Mouse (Mus musculus): ENCODE data around the gene Tspyl3. TPM values are rescaled to one million over a fixed set of nuclear protein-coding genes. Genes with fewer than 3 reads are reported as not detected.
"Not testable (repeated sequence)": the region's sequence is repeated elsewhere in the genome, so short reads cannot be mapped to it uniquely, and the experiment has no call there.

Gene Tspyl3
- 4.8 and 5.6 TPM in 2 replicates for polyA plus RNA-seq (2014; fragmentation: Nextera tagmentation; extraction: Ambion mirVana)

- H3K4me3 ChIP-seq (ENCODE audit: low read depth, low read length), result peak within 1 kb of the TSS; percentile 52
- peak within 1 kb of the TSS; percentile 72 for H3K4me2 ChIP-seq
- ATAC-seq (replicated peaks; ENCODE audit: insufficient number of reproducible peaks, low FRiP score, low TSS enrichment), result no peak
- H3K27ac ChIP-seq (ENCODE audit: low read depth, low read length), result peak within 1 kb of the TSS; percentile 31; the same call in 1 of the 2 replicates
- no peaks in the 10 kb centered on the region for H3K27me3 ChIP-seq (ENCODE audit: control insufficient read depth, insufficient read depth, low read length)
- H3K9me3 ChIP-seq (replicated peaks; ENCODE audit: control insufficient read depth, low read length), result no peaks in the 10 kb centered on the region
- peaks cover 19% of the 10 kb centered on the region for H3K4me1 ChIP-seq (ENCODE audit: control insufficient read depth, insufficient read depth, low read length)
- H3K9ac ChIP-seq (ENCODE audit: low read depth, low read length), result peak within 1 kb of the TSS; percentile 71
- WGBS (ENCODE audit: insufficient replicate concordance), result under 1% methylated on average over 31 of the region's 31 CpGs
- H3K36me3 ChIP-seq (ENCODE audit: control insufficient read depth, insufficient read depth, low read length), result peaks cover 5% of the 10 kb centered on the region
Observed at GRCm38 (mm10) chr2:153224946-153225594, at the start of gene Tspyl3. Gene Tspyl3 (minus strand): TSS chr2:153225441.

- Histone ChIP-seq H3K4me2 (no peak overlapping the region), H3K36me3 (ENCODE audit: control insufficient read depth, insufficient read depth, low read length) (no peaks in the 10 kb centered on the region), H3K27me3 (ENCODE audit: control insufficient read depth, insufficient read depth, low read length) (no peaks in the 10 kb centered on the region), H3K4me1 (ENCODE audit: control insufficient read depth, insufficient read depth, low read length) (no peaks in the 10 kb centered on the region), H3K4me3 (ENCODE audit: low read depth, low read length) (no peak overlapping the region), H3K9me3 (replicated peaks; ENCODE audit: control insufficient read depth, low read length) (no peaks in the 10 kb centered on the region), H3K9ac (ENCODE audit: low read depth, low read length) (no peak overlapping the region), H3K27ac (ENCODE audit: low read depth, low read length) (no peak overlapping the region)
- 81% methylated on average over 6 of the region's 6 CpGs for WGBS (ENCODE audit: insufficient replicate concordance)
- ATAC-seq (replicated peaks; ENCODE audit: insufficient number of reproducible peaks, low FRiP score, low TSS enrichment), result peak; percentile 52
Observed at GRCm38 (mm10) chr2:153274919-153275247, 49.6 kb upstream of the Tspyl3 start.

GRCm38 (mm10) chr2:153274200-153274918, 49.1 kb upstream of the Tspyl3 start:
- H3K27me3 ChIP-seq (ENCODE audit: control insufficient read depth, insufficient read depth, low read length); H3K9me3 ChIP-seq (replicated peaks; ENCODE audit: control insufficient read depth, low read length); H3K4me2 ChIP-seq; H3K9ac ChIP-seq (ENCODE audit: low read depth, low read length); H3K4me3 ChIP-seq (ENCODE audit: low read depth, low read length); H3K27ac ChIP-seq (ENCODE audit: low read depth, low read length); H3K4me1 ChIP-seq (ENCODE audit: control insufficient read depth, insufficient read depth, low read length); H3K36me3 ChIP-seq (ENCODE audit: control insufficient read depth, insufficient read depth, low read length): not testable (repeated sequence)
- 65% methylated on average over 6 of the region's 6 CpGs for whole genome bisulfite sequencing (ENCODE audit: insufficient replicate concordance)
- peak; percentile 10; the same call in 1 of the 2 replicates for ATAC-seq (replicated peaks; ENCODE audit: insufficient number of reproducible peaks, low FRiP score, low TSS enrichment)

- H3K27me3 ChIP-seq (ENCODE audit: control insufficient read depth, insufficient read depth, low read length); H3K9me3 ChIP-seq (replicated peaks; ENCODE audit: control insufficient read depth, low read length); H3K36me3 ChIP-seq (ENCODE audit: control insufficient read depth, insufficient read depth, low read length); H3K4me3 ChIP-seq (ENCODE audit: low read depth, low read length); ATAC-seq (replicated peaks; ENCODE audit: insufficient number of reproducible peaks, low FRiP score, low TSS enrichment); H3K27ac ChIP-seq (ENCODE audit: low read depth, low read length); H3K9ac ChIP-seq (ENCODE audit: low read depth, low read length); H3K4me2 ChIP-seq; H3K4me1 ChIP-seq (ENCODE audit: control insufficient read depth, insufficient read depth, low read length): not testable (repeated sequence)
- WGBS (ENCODE audit: insufficient replicate concordance), result 56% methylated on average over 8 of the region's 8 CpGs
Observed at GRCm38 (mm10) chr2:153270231-153270915, 45.1 kb upstream of the Tspyl3 start.

- no peak for ATAC-seq (replicated peaks; ENCODE audit: insufficient number of reproducible peaks, low FRiP score, low TSS enrichment)
- H3K9me3 ChIP-seq (replicated peaks; ENCODE audit: control insufficient read depth, low read length), result no peaks in the 10 kb centered on the region
- WGBS (ENCODE audit: insufficient replicate concordance), result 75% methylated on average over 2 of the region's 2 CpGs
- H3K36me3 ChIP-seq (ENCODE audit: control insufficient read depth, insufficient read depth, low read length), result peaks cover 18% of the 10 kb centered on the region
- H3K27ac ChIP-seq (ENCODE audit: low read depth, low read length), result no peak overlapping the region
- H3K9ac ChIP-seq (ENCODE audit: low read depth, low read length), result no peak overlapping the region
- H3K27me3 ChIP-seq (ENCODE audit: control insufficient read depth, insufficient read depth, low read length), result no peaks in the 10 kb centered on the region
- H3K4me1 ChIP-seq (ENCODE audit: control insufficient read depth, insufficient read depth, low read length), result no peaks in the 10 kb centered on the region
- no peak overlapping the region for H3K4me2 ChIP-seq
- H3K4me3 ChIP-seq (ENCODE audit: low read depth, low read length), result no peak overlapping the region
Observed at GRCm38 (mm10) chr2:153267331-153267730, 42.1 kb upstream of the Tspyl3 start.

GRCm38 (mm10) chr2:153263053-153263452, 37.8 kb upstream of the Tspyl3 start:
- Histone ChIP-seq H3K27ac (ENCODE audit: low read depth, low read length) (no peak overlapping the region), H3K4me1 (ENCODE audit: control insufficient read depth, insufficient read depth, low read length) (peaks cover 17% of the 10 kb centered on the region), H3K9me3 (replicated peaks; ENCODE audit: control insufficient read depth, low read length) (no peaks in the 10 kb centered on the region), H3K9ac (ENCODE audit: low read depth, low read length) (no peak overlapping the region), H3K27me3 (ENCODE audit: control insufficient read depth, insufficient read depth, low read length) (no peaks in the 10 kb centered on the region), H3K36me3 (ENCODE audit: control insufficient read depth, insufficient read depth, low read length) (peaks cover 21% of the 10 kb centered on the region), H3K4me3 (ENCODE audit: low read depth, low read length) (no peak overlapping the region), H3K4me2 (no peak overlapping the region)
- no peak for ATAC-seq (replicated peaks; ENCODE audit: insufficient number of reproducible peaks, low FRiP score, low TSS enrichment)
- WGBS (ENCODE audit: insufficient replicate concordance), result 62% methylated on average over 7 of the region's 7 CpGs

- no peak for ATAC-seq (replicated peaks; ENCODE audit: insufficient number of reproducible peaks, low FRiP score, low TSS enrichment)
- WGBS (ENCODE audit: insufficient replicate concordance), result 28% methylated on average over 3 of the region's 3 CpGs
- no peak overlapping the region for H3K4me2 ChIP-seq
Observed at GRCm38 (mm10) chr2:153259864-153260674, 34.8 kb upstream of the Tspyl3 start.

More at GRCm38 (mm10) chr2:153259864-153260674, 34.8 kb upstream of the Tspyl3 start:
- H3K4me3 ChIP-seq (ENCODE audit: low read depth, low read length), result no peak overlapping the region
- H3K27me3 ChIP-seq (ENCODE audit: control insufficient read depth, insufficient read depth, low read length), result no peaks in the 10 kb centered on the region
- peaks cover 17% of the 10 kb centered on the region for H3K4me1 ChIP-seq (ENCODE audit: control insufficient read depth, insufficient read depth, low read length)
- no peaks in the 10 kb centered on the region for H3K9me3 ChIP-seq (replicated peaks; ENCODE audit: control insufficient read depth, low read length)
- no peak overlapping the region for H3K9ac ChIP-seq (ENCODE audit: low read depth, low read length)
- H3K36me3 ChIP-seq (ENCODE audit: control insufficient read depth, insufficient read depth, low read length), result peaks cover 12% of the 10 kb centered on the region
- peak overlapping the region; percentile 22; the same call in 1 of the 2 replicates for H3K27ac ChIP-seq (ENCODE audit: low read depth, low read length)
